Comparison of ENCODE assay signal across 8 mouse cellular contexts in the genomic region with DNA sequence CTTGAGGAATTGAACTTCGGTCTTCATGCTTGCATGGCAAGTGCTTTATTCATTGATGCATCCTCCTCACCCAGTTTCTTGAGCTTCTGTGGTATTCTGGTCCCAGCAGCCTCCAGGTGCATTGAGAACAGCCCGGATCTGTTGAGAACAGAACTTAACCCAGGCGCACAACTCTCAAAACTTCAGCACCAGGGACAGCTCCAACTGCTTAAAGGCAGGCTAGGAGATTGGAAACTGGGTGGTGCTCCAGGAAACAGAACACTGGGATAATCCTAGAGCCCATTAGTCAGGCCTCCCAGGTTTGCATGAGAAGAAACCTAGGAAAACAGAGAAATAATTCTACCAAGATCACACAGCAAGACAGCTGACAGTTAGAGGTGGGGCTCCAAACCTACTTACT. TPM values are rescaled to one million over a fixed set of nuclear protein-coding genes. Genes with fewer than 3 reads are reported as not detected.
DNase-seq lines count a peak whose midpoint lies in the region; ATAC-seq lines count a peak whose summit lies in the region.

No protein-coding gene starts in this region.

- DNase-seq in adrenal gland, adult (ENCODE audit: inconsistent age in 2 of 2, low spot score in 1 of 2), result peak; percentile 57 to 84
- no peak for DNase-seq in adrenal gland, adult 8-10 months
- peak; percentile 18 to 32 for DNase-seq in urinary bladder, adult 18-20 months (ENCODE audit: low spot score in 2 of 2)
- no peak for DNase-seq in urinary bladder, postnatal 10 days (ENCODE audit: low spot score)
- DNase-seq in heart, postnatal 14 days, result peak; percentile 68 to 84
- DNase-seq in lung, postnatal 4 days, result peak; percentile 38 to 72
- DNase-seq in right cerebral cortex, adult 2 months (ENCODE audit: low spot score in 2 of 2), result no peak

- no peak for ATAC-seq in activated CD4-positive, CD25-positive, alpha-beta regulatory T cell, adult 4 months

- intact Hi-C loops in heart, postnatal 14 days (cut with DNase I), result no loop called here

RNA-seq across cellular contexts. Expression of gene Gm11634, which starts 3.4 kb away (rescaled TPM):
- not detected for total RNA-seq in adrenal gland, adult 8-10 months (2022)
- total RNA-seq in heart, postnatal 14 days (2021), result not detected
- polyA plus RNA-seq in activated CD4-positive, CD25-positive, alpha-beta regulatory T cell, adult 4 months (2017; shearing (Covaris generic)), result not detected

RNA-seq across cellular contexts. Expression of gene Tmem106a, which starts 20.4 kb away (rescaled TPM):
- total RNA-seq in adrenal gland, adult 8-10 months (2022), result 10 to 100 TPM; 12.6 to 23.8 (median 18.7) TPM
- 1 to 10 TPM; 3.0 to 3.2 TPM for total RNA-seq in heart, postnatal 14 days (2021)
- polyA plus RNA-seq in activated CD4-positive, CD25-positive, alpha-beta regulatory T cell, adult 4 months (2017; shearing (Covaris generic)), result 10 to 100 TPM; 13.4 to 13.6 TPM

RNA-seq across cellular contexts. Expression of gene Rdm1, which starts 24.5 kb away (rescaled TPM):
- 10 to 100 TPM; 30.5 to 45.6 (median 33.6) TPM for total RNA-seq in adrenal gland, adult 8-10 months (2022)
- total RNA-seq in heart, postnatal 14 days (2021), result 10 to 100 TPM; 32.1 to 35.6 TPM
- polyA plus RNA-seq in activated CD4-positive, CD25-positive, alpha-beta regulatory T cell, adult 4 months (2017; shearing (Covaris generic)), result 100 to 1,000 TPM in 1 of 2 experiments, 10 to 100 TPM in 1; 65.1 to 101 TPM

RNA-seq across cellular contexts. Expression of gene Nbr1, which starts 50.5 kb away (rescaled TPM):
- total RNA-seq in adrenal gland, adult 8-10 months (2022), result 100 to 1,000 TPM; 127 to 165 (median 149) TPM
- 100 to 1,000 TPM in 1 of 2 experiments, 10 to 100 TPM in 1; 98.4 to 103 TPM for total RNA-seq in heart, postnatal 14 days (2021)
- 10 to 100 TPM; 42.3 to 84.0 TPM for polyA plus RNA-seq in activated CD4-positive, CD25-positive, alpha-beta regulatory T cell, adult 4 months (2017; shearing (Covaris generic))

RNA-seq across cellular contexts. Expression of gene Brca1, which starts 50.7 kb away (rescaled TPM):
- total RNA-seq in adrenal gland, adult 8-10 months (2022), result 1 to 10 TPM; 1.0 to 3.0 (median 1.3) TPM
- 1 to 10 TPM; 1.2 to 1.7 TPM for total RNA-seq in heart, postnatal 14 days (2021)
- 1 to 10 TPM; 5.4 to 5.8 TPM for polyA plus RNA-seq in activated CD4-positive, CD25-positive, alpha-beta regulatory T cell, adult 4 months (2017; shearing (Covaris generic))

Comparison
In these comparisons a context has a peak if more than half of its experiments do, and no peak if none do; other contexts are left out.
1. DNase-seq: peak in adrenal gland, adult (2 of 2), urinary bladder, adult 18-20 months (2 of 2), heart, postnatal 14 days (2 of 2) and lung, postnatal 4 days (2 of 2); none in adrenal gland, adult 8-10 months (single experiment), urinary bladder, postnatal 10 days (single experiment) and right cerebral cortex, adult 2 months (0 of 2).